In the genomic region with DNA sequence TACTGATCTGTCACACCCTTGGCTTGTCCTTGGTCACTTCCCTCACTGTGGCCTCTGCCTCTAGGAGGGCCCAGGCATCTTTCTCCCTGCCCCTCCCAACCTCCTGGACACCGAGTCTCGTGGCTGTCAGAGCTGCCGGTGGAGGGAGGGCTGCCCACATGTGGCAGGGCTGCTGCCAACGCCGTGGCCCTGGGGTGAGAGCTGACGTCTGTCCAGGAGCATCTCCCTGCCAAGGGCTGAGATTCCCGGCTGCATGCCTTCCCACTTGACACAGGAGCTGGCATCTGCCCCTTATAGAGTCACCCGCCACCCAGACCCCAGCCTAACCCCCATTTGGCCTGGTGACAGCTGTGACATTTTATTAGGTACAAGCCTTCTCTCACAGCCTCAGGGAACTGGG, we compare ENCODE assay signal across 13 mouse cellular contexts. TPM values are rescaled to one million over a fixed set of nuclear protein-coding genes. Genes with fewer than 3 reads are reported as not detected.
DNase-seq lines count a peak whose midpoint lies in the region; ATAC-seq lines count a peak whose summit lies in the region.
"Had no signal": no experiment of that assay in that cellular context is flagged by ENCODE, and none has a peak within 500 bp of the region (broad histone marks: within the 10 kb centered on the region; RNA-seq: fewer than 3 reads in every experiment).

No protein-coding gene starts in this region.

- no peak for ATAC-seq in midbrain, embryonic 15.5 days (replicated peaks)

- 65% methylated on average over 8 of the region's 8 CpGs for WGBS in midbrain, embryonic 15.5 days

- no peaks in the 10 kb centered on the region for H3K36me3 ChIP-seq in midbrain, embryonic 15.5 days (replicated peaks)
- H3K36me3 ChIP-seq: hindbrain, embryonic 15.5 days had no signal

- H3K27ac ChIP-seq in midbrain, embryonic 15.5 days, result no peak overlapping the region
- H3K27ac ChIP-seq: hindbrain, embryonic 15.5 days had no signal

- DNase-seq in lung, postnatal 10 days, result peak; percentile 22
- DNase-seq in lung, postnatal 36 days, result no peak
- peak; percentile 81 for DNase-seq in adrenal gland, postnatal 10 days
- peak; percentile 71 for DNase-seq in gastrocnemius, postnatal 25 days
- peak; percentile 89 to 92 for DNase-seq in heart, postnatal 10 days
- no peak for DNase-seq in frontal cortex, postnatal 25 days (ENCODE audit: low spot score in 2 of 2)
- DNase-seq in spleen, adult 12 weeks (ENCODE audit: low spot score), result no peak
- DNase-seq: cerebellum, postnatal 36 days; layer of hippocampus, adult 9-11 months had no signal

- peaks cover 6% of the 10 kb centered on the region; the same call in 1 of the 2 replicates for H3K4me1 ChIP-seq in midbrain, embryonic 15.5 days

- intact Hi-C loops in heart, postnatal 10 days (cut with DNase I), result no loop called here

- no peak overlapping the region for H3K4me3 ChIP-seq in midbrain, embryonic 15.5 days
- H3K4me3 ChIP-seq: erythroblast, embryonic 14.5 days; hindbrain, embryonic 15.5 days had no signal

- no peaks in the 10 kb centered on the region for H3K9me3 ChIP-seq in midbrain, embryonic 15.5 days
- H3K9me3 ChIP-seq: hindbrain, embryonic 15.5 days had no signal

- H3K9ac ChIP-seq in midbrain, embryonic 15.5 days, result no peak overlapping the region
- H3K9ac ChIP-seq: hindbrain, embryonic 15.5 days had no signal

- no peak overlapping the region for H3K4me2 ChIP-seq in midbrain, embryonic 15.5 days
- H3K4me2 ChIP-seq: hindbrain, embryonic 15.5 days; liver, embryonic 11.5 days had no signal

- H3K27me3 ChIP-seq in midbrain, embryonic 15.5 days (replicated peaks), result no peaks in the 10 kb centered on the region
- H3K27me3 ChIP-seq: hindbrain, embryonic 15.5 days had no signal

RNA-seq across cellular contexts. Expression of a gene that starts 34.6 kb away (rescaled TPM):
- 1 to 10 TPM; 4.1 to 4.9 TPM for total RNA-seq in adrenal gland, postnatal 10 days (2021)
- 1 to 10 TPM; 1.4 to 1.7 TPM for total RNA-seq in gastrocnemius, postnatal 25 days (2021)
- 1 to 10 TPM; 2.8 to 4.4 TPM for total RNA-seq in heart, postnatal 10 days (2021)
- polyA plus RNA-seq in midbrain, embryonic 15.5 days (2015; fragmentation: Nextera tagmentation; extraction: Ambion mirVana), result 53.3 and 53.4 TPM in 2 replicates

Comparison
In these comparisons a context has a peak if more than half of its experiments do, and no peak if none do; other contexts are left out.
1. DNase-seq: peak in lung, postnatal 10 days (single experiment), adrenal gland, postnatal 10 days (single experiment), gastrocnemius, postnatal 25 days (single experiment) and heart, postnatal 10 days (2 of 2); none in lung, postnatal 36 days (single experiment), frontal cortex, postnatal 25 days (0 of 2) and spleen, adult 12 weeks (single experiment).